Mouse (Mus musculus) thymus, postnatal 0 days (tissue): ENCODE measurements around the gene Gm21981. TPM values are rescaled to one million over a fixed set of nuclear protein-coding genes. Genes with fewer than 3 reads are reported as not detected.
"Not testable (repeated sequence)": the region's sequence is repeated elsewhere in the genome, so short reads cannot be mapped to it uniquely, and the experiment has no call there.

ENCODE experiments used
- DNase-seq: peaks from one replicate; pipeline ENCODE4 v3.0.0-alpha.2; 2015; ENCODE audit warnings: low spot score
- polyA plus RNA-seq: library from polyadenylated mRNA; unstranded; fragments of >200 nt; fragmentation: Nextera tagmentation; extraction: Ambion mirVana; gene quantifications from 2 replicates; pipeline ENCODE4 v1.2.1, GENCODE M21; 2015

The Gm21981 gene
- polyA plus RNA-seq, 1 experiment from 2014 or later = 0.12 TPM

DNA sequence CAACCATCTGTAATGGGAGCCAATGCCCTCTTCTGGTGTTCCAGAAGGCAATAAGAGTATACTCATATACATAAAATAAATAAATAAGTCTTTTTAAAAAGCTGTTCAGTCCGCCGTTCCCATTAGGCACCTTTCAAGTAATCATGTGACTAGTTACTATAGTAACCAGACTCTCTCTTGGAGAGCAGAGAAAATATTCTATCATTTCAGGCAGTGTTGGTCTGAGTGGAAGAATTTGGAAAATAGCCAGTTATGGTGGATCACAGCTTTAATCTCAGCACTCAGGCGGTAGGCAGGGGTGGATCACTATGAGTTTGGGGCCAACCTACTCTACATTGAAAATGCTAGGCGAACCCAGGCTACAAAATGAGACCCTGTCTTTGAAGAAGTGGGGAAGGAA is 25.1 kb downstream of the Gm21981 start:
- DNase-seq = no peak

DNA sequence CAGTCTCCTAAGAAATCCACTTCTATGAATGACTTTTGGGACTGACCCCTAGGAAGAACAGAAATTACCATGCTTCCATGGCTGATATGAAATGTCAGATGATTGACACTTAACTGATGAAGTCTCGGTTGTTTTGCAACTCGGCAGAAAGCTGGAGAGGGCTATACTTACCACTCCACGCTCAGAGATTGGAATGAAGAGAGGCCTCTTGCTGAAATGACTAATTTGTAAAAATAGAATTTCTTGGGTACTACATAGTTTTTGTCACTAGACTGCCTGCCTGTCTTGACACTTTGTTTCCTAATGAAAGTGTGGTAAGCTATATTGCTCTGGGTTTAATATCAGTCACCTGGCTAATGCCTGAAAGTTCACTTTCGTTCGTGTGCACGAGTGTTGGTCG is 29.8 kb downstream of the Gm21981 start:
- DNase-seq = no peak

DNA sequence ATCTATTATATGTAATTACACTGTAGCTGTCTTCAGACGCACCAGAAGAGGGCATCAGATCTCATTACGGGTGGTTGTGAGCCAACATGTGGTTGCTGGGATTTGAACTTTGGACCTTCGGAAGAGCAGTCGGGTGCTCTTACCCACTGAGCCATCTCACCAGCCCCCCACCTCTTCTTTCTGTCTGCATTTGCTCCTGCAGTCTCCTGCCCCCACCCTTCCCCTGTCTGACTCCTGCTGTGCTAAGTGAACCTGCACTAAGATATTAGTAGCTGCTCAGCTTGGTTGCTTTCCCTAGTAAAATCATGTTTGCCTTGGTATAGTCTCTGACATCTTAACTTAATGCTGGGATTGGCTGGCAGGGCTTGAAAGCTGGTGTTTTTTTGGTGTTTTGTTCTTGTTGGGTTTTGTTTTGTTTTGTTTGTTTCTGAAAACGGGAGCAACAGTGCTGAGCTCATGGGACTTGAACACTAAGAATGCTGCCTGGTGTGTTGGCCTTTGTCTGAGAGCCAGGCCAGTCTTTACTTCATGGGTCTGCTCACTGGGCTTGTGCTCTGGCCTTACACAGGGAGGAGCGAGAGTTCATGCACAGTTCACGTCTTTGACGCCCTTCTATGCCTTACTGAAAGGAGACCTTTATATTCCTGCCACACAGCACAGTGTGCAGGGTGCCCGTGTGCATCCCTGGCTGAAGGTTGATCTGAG is 31.1 kb downstream of the Gm21981 start:
- no peak for DNase-seq

DNA sequence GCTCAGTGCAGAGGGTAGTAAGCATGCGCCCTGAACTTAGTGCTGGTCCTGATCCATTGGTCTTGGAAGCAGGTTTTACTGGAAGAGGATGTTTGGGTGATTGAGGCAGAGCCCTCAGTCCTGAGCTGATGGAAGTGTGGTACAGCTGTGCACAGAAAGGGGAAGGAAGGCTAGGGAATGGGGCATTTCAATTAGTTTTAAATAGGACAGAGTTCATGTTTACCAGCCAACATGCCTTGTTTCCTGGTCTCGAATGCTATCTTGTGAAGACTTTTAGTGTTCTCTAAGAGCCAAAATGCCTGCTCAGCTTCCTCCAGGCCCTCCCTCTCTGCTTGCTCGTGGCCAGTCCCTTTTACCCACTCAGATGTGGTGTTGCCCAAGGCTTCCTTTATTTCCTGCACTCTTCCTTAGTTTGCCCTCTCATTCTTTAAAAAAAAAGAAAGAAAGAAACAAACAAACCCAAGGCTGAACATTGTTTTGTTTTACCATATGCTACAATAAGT is 35.5 kb downstream of the Gm21981 start:
- DNase-seq = no peak

DNA sequence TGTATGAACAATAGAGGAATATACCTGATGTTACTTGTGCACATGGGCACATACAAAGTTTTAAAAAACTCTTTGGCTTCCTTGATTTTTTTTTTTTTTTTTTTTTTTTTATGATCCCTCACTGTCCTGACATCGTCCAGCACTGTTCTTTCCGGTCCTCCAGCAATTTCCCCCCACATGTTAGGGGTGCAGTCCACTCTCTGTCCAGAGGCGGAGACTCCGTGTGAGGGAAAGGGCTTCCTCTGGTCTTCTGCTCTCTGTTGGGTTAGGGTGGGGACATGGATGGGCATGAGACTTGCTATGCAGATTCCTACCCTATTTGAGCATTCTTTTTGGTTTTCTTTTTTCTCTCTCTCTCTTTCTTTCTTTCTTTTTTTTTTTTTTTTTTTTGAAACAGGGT is 36.4 kb downstream of the Gm21981 start:
- DNase-seq = no peak

DNA sequence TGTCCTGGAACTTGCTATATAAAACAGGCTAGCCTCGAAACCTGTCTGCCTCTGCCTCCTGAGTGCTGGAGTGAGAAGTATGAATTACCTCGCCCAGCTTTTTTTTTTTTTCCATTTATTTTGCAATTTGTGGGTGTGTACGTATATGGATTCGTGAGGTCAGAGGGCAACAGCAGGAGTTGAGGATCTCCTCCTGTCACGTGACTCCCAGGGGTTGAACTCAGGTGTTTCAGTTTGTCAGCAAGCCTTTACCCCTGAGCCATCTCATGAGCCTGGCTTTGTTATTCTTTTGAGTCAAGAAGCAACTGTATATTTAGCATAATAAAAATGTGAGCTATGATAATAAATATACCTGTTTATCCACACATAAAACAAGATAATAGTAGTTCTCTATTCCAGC is 38.6 kb downstream of the Gm21981 start:
- DNase-seq = no peak

DNA sequence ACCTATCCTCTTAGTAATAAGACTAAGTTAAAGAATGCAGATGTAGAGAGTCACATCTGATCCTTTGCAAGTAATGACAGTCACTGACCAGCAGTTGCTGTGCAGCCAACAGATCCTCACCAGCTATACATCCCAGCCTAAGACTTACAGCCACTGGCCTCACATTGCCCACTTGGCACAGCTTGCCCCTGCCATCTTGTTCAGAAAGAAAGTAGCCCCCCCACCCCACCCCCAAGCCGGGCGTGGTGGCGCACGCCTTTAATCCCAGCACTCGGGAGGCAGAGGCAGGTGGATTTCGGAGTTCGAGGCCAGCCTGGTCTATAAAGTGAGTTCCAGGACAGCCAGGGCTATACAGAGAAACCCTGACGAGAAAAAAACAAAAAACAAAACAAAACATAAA is 39.9 kb downstream of the Gm21981 start:
- not testable (repeated sequence) for DNase-seq

DNA sequence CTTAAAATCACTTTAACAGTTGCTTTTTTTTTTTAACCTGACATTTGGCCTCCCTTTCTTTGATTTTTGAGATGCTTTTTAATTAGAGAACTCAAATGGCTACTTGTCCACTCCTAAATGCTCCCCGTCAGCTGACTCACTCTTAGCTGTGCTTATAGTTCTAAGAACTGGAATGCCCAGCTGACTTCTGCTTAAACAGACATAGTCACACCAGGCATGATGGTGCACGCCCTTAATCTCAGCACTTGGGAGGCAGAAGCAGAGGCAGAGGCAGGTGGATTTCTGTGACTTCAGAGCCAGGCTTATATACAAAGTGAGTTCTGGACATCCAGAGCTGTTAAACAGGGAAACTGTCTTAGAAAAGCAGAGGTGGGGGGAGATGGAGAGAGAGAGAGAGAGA is 42.3 kb downstream of the Gm21981 start:
- DNase-seq = no peak

DNA sequence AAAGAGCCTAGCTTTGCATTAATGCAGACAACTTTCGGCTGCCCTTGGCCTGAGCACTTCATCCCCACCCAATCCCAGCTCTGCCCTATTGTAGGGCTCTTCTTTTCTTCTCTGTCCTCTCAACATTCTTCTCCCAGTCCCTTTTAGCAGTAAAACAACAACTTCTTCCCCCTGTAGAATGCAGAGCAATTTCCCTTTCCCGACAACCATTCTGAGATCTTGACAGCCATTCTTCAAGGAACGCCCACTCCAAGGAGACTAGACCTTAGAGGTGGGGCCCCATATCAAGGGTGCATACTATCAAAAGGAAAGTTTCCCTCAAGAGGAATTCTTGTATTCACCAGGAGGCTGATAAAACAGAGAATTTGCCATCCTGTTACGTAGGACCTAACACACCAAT is 45.3 kb downstream of the Gm21981 start:
- no peak for DNase-seq

DNA sequence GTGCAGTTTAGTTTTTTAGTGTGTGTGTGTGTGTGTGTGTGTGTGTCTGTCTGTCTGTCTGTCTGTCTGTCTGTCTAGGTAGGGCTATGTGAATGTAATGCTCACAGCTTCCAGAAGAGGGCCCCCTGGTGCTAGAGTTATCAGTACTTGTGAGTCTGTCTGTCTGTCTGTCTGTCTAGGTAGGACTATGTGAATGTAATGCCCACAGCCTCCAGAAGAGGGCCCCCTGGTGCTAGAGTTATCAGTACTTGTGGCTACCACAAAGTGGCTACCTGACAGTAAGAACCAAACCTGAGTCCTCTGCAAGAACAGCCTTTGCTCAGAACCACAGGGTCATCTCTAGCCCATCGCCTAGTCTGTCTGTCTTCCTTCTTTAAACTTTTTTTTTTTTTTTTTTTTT is 47.6 kb downstream of the Gm21981 start:
- DNase-seq = peak; percentile 73

DNA sequence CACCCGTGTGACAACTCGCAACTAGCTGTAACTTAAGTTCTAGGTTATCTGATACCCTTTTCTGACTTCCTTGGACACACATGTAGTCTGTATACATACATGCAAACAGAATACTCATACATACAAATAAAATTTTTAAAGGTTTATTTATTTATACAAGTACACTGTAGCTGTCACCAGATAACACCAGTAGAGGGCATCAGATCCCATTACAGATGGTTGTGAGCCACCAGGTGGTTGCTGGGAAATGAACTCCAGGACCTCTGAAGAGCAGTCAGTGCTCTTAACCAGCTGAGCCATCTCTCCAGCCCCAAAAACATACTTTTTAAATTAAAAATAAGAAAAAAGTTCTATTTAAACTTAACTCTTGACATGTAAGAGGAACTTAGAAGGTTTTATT is 51.3 kb downstream of the Gm21981 start:
- DNase-seq = peak; percentile 32

Other genes with a start within 250 kb of the Gm21981 start
- gene Taf8, start 192.2 kb downstream of the Gm21981 start, polyA plus RNA-seq = 28.0 and 30.8 TPM in 2 replicates
- 1,113 and 1,146 TPM in 2 replicates for gene Ccnd3, start 189.4 kb downstream of the Gm21981 start, polyA plus RNA-seq
- 21.3 and 22.4 TPM in 2 replicates for gene Bysl, start 83.0 kb downstream of the Gm21981 start, polyA plus RNA-seq
- gene Med20, start 82.9 kb downstream of the Gm21981 start, polyA plus RNA-seq = 46.9 and 50.1 TPM in 2 replicates
- 1.8 TPM in 2 replicates for gene Gm20517, start 82.9 kb downstream of the Gm21981 start, polyA plus RNA-seq
- gene Usp49, start 63.8 kb downstream of the Gm21981 start, polyA plus RNA-seq = 3.9 and 4.6 TPM in 2 replicates
- gene Tomm6, start 6.1 kb downstream of the Gm21981 start, polyA plus RNA-seq = 431 and 452 TPM in 2 replicates
- 0.98 and 1.3 TPM in 2 replicates for gene Frs3, start 5.4 kb downstream of the Gm21981 start, polyA plus RNA-seq
- gene Prickle4, start 281 bp upstream of the Gm21981 start, polyA plus RNA-seq = 0.81 and 1.2 TPM in 2 replicates
- 2.4 and 2.5 TPM in 2 replicates for gene Pgc, start 32.4 kb upstream of the Gm21981 start, polyA plus RNA-seq
- gene Tfeb, start 42.6 kb upstream of the Gm21981 start, polyA plus RNA-seq = 4.7 and 5.5 TPM in 2 replicates
- gene Mdfi, start 140.2 kb upstream of the Gm21981 start, polyA plus RNA-seq = 3.5 and 3.7 TPM in 2 replicates
- 18.0 TPM in 2 replicates for gene Foxp4, start 230.2 kb upstream of the Gm21981 start, polyA plus RNA-seq